Mouse (Mus musculus): ENCODE data around the gene Angptl6.
"Not testable (repeated sequence)": the region's sequence is repeated elsewhere in the genome, so short reads cannot be mapped to it uniquely, and the experiment has no call there.

The Angptl6 gene

DNA sequence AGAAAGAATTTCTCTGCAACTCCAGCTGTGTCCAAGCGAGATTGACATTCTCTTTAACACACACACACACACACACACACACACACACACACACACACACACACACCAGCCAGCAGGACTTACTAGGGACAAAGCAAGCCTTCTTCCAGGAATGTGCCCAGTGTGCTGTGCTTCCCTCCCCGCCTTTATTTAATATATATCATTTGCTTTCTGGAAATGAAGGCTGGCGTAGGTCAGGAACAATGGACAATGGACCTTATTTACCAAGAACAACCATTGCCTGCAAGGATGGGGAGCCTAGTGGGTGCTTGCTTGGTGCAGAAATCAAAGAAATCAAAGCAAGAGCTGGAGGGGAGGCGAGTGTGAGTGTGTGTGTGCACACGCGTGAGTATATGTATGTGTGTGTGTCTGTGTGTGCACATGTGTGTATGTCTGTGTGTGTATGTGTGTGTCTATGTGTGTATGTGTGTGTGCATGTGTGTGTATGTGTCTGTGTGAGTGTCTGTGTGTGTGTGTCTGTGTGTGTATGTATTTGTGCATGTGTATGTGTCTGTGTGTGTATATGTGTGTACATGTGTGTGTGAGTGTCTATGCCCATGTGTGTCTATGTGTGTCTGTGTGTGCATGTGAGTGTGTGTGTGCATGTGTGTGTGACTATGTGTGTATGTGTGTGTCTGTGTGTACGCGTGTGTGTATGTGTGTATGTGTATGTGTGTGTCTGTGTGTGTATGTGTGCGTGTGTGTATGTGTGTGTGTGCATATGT is 42.2 kb downstream of the Angptl6 start:
- DNase-seq (ENCODE audit: low spot score in 2 of 2): no peak

DNA sequence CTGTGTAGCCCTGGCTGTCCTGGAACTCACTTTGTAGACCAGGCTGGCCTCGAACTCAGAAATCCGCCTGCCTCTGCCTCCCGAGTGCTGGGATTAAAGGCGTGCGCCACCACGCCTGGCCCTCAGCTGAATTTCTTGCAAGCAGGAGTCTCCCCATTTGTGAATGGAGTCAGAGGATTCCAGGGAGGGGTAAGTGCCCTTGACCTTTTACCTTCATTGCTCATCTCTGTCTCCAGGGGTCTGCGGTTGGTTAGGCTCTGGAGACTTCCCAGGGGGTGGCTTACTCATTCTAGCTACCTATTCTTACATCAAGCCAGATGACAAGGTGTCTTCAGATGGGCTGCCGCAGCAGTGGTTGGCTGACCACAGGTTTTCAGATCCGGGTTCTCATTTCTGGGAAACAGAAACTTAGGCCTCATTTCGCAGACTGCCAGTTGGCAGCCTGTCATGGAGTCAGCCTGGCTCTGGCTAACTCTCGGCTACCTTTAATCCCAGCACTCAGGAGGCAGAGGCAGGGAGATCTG is 44.0 kb downstream of the Angptl6 start:
- DNase-seq (ENCODE audit: low spot score in 2 of 2): not testable (repeated sequence)

DNA sequence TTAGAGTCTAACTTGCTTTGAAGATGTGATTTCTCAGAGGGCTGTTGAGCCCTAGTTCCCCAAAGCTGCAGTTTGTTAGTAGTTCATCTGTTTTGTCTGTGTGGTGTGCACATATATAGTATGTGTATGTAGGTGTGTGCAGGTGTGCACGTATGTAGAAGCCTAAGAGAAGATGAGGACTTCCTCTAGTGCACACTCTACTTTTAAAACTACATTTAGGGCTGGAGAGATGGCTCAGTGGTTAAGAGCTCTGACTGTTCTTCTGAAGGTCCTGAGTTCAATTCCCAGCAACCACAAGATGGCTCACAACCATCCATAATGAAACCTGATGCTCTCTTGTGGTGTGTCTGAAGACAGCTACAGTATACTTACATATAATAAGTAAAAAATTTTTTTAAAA is 44.6 kb downstream of the Angptl6 start:
- no peak for DNase-seq (ENCODE audit: low spot score in 2 of 2)

DNA sequence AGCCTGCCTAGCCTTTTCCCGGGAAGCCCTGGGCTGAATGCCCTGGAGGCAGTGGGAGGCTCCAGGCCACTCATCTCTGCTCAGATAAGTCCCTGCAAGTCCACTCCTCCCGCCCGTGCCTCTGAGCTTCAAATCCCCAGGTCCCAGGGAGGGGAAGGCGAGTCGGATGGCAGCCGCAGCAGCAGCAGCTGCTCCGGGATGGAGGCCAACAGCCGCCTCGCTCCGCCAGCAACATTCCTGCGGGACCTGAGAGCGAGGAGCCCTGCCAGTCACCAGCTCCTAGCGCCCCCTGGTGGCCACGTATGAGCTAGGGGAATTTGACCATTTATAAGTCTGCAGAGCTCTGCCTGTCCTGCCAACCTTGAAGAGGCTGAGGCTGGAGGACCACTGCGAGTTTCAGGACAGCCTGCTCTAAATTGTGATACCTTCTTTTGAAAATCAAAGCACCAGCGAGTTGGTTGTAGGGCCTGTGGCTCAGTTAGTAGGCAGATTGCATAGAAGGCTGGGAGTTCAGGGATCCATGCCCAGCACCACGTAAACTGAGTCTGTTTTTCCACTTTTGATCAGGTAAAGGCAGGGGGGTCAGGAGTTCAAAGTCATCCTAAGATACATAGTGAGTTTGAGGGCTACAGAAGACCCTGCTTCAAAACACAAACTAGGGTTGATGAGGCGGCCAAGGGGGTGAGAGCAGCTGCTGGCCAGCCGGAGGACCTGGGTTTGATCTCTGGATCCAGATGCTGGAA is 48.5 kb downstream of the Angptl6 start:
- peak; percentile 96 to 98 for DNase-seq (ENCODE audit: low spot score in 2 of 2)

DNA sequence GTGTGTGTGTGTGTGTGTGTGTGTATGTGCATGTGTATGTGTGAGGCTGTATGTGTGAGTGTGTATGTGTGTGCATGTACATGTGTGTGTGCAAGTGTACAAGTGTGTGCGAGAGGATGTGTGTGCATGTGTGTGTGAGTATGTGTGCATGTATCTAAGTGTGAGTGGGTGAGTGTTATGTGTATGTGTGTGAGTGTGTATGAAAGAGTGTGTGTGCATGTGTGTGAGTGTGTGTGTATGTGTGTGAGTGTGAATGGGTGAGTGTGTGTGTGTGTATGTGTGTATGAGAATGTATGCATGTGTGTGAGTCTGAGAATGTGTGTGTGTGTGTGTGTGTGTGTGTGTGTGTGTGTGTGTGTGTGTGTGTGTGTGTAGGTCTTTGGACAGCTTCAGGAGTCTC is 51.4 kb downstream of the Angptl6 start:
- no peak for DNase-seq (ENCODE audit: low spot score in 2 of 2)

DNA sequence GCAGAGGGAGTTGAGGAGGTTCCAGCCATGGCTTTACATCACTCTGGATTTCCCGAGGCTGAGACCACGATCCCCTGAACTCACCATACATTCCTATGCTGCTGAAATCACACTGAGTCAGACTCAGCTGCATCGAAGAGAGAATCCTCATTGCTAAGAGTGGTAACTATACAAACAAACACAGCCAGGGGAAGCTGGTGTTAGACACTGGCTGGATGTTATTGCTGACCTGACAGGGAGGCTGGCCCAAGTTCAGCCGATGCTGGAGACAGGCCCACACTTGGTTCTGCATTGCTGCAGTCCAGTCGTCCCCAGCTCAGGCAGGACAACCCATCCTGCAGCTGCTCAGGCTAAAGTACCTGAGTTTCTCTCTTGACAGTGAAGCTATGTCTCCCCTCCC is 53.7 kb downstream of the Angptl6 start:
- DNase-seq (ENCODE audit: low spot score in 2 of 2): no peak
